Mouse (Mus musculus): ENCODE measurements around the gene Lyzl4. TPM values are rescaled to one million over a fixed set of nuclear protein-coding genes. Genes with fewer than 3 reads are reported as not detected.

Lyzl4 gene
- polyA plus RNA-seq, 1 experiment from 2014 or later, result not detected

DNA sequence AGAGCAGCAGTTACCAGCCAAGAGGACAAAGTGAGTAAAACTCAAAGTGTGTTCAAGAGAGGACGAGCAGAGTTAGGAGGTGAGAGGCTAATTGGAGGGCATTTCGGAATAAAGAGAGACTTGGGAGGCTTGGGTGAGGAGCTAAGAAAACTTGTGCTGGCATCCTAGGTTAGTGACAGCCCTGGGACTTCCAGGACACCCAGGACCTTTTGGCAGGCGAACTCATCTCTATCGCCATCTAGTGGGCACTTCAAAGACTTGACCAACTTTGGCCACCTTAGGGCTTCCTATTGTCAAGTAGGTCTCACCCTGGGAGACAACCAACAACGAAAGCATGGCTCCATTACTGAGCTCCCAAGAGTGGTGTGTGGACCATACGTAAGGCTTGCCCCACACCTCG is 29.4 kb upstream of the Lyzl4 start:
- no peak overlapping the region for H3K4me3 ChIP-seq
- 20% methylated on average over 7 of the region's 7 CpGs for WGBS
- H3K9ac ChIP-seq, result no peak overlapping the region
- peaks cover 30% of the 10 kb centered on the region for H3K27me3 ChIP-seq
- no peak overlapping the region for H3K27ac ChIP-seq
- H3K4me1 ChIP-seq, result peaks cover 37% of the 10 kb centered on the region
- ATAC-seq, result no peak; the same call in 1 of the 2 replicates
- no peaks in the 10 kb centered on the region for H3K9me3 ChIP-seq (replicated peaks)
- no peaks in the 10 kb centered on the region for H3K36me3 ChIP-seq (ENCODE audit: poor library complexity, severe bottlenecking)
- H3K4me2 ChIP-seq, result no peak overlapping the region

DNA sequence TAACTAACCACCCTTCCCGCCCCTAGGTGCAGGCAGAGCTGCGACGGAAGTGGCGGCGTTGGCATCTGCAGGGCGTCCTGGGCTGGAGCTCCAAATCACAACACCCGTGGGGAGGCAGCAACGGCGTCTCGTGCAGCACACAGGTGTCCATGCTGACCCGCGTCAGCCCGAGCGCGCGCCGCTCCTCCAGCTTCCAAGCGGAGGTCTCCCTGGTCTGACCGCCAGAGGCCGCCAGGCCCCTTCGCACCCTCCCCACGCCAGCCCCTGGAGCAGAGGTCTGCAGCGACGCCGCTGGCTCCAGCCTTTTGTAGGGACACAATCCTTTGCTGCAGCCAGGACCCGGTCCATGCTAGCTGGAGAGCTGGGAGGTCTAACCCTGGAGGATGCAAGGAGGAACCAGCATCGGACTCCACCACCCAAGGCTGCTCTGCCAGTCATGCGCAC is 27.5 kb upstream of the Lyzl4 start:
- peak; percentile 9; the same call in 1 of the 2 replicates for ATAC-seq
- Histone ChIP-seq H3K27ac (no peak overlapping the region), H3K9me3 (replicated peaks) (no peaks in the 10 kb centered on the region), H3K36me3 (ENCODE audit: poor library complexity, severe bottlenecking) (no peaks in the 10 kb centered on the region), H3K27me3 (peaks cover 34% of the 10 kb centered on the region), H3K4me1 (peaks cover 41% of the 10 kb centered on the region), H3K4me3 (peak overlapping the region; percentile 37), H3K4me2 (peak overlapping the region; percentile 59), H3K9ac (peak overlapping the region; percentile 59)
- WGBS, result under 1% methylated on average over 28 of the region's 28 CpGs

DNA sequence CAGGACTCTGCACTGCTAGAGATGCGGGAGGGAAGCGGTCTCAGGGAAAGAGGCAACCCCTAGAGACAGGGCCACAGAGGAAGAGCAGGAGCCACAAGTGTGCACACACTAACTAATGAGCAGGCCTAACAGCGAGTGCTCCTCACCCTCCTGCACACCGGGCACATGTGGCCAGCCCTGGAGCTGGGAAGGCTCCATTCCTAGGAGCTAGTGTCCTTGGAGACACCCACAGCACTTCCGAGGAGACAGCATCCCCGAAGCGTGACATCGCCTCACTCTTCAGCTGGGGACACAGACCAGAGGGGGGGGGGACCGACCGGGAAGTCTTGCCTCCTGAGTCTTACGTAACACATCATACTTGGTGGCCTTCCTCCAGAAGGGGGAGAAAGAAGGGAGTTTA is 25.9 kb upstream of the Lyzl4 start:
- peaks cover 38% of the 10 kb centered on the region for H3K27me3 ChIP-seq
- H3K9me3 ChIP-seq (replicated peaks), result no peaks in the 10 kb centered on the region
- no peaks in the 10 kb centered on the region for H3K36me3 ChIP-seq (ENCODE audit: poor library complexity, severe bottlenecking)
- peak; percentile 17; the same call in 1 of the 2 replicates for ATAC-seq
- no peak overlapping the region for H3K9ac ChIP-seq
- H3K4me1 ChIP-seq, result peaks cover 41% of the 10 kb centered on the region
- no peak overlapping the region for H3K4me2 ChIP-seq
- H3K27ac ChIP-seq, result peak overlapping the region; percentile 88
- 76% methylated on average over 11 of the region's 11 CpGs for WGBS
- no peak overlapping the region for H3K4me3 ChIP-seq

DNA sequence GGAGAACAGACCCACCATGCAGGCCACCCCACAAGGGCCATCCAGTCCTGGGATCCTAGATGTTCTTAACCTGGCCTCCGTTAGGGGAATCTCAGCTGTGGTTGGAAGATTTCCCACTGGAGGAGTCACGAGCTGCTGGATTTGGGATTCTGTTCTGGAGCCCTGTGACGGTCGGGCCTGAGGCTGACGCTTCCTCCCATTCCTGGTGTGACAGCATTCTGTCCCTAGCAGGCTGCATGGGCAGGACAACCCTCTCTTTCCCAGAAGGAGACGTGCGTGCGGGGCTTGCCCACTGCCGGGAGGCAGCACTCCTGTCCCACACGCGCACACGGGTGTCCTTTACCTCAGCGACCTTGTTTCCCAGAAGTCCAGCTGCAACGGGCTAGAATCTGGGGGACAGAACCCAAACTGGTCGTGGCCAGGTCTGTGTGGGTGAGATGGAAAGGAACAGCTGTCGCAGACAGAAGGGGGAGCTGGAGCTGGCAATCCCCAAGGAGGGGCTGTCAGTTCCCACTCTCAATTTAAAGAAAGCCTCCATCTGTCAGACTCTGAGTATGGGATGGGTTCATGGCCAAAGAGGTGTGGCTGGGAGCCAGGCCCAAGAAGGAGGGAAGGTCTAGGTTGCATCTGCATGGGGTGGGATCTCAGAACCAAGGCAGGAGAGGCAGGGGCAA is 25.2 kb upstream of the Lyzl4 start:
- Histone ChIP-seq H3K36me3 (ENCODE audit: poor library complexity, severe bottlenecking) (no peaks in the 10 kb centered on the region), H3K4me2 (no peak overlapping the region; the same call in 1 of the 2 replicates), H3K27me3 (peaks cover 38% of the 10 kb centered on the region), H3K27ac (peak overlapping the region; percentile 88), H3K4me3 (no peak overlapping the region), H3K4me1 (peaks cover 41% of the 10 kb centered on the region), H3K9ac (no peak overlapping the region), H3K9me3 (replicated peaks) (no peaks in the 10 kb centered on the region)
- WGBS, result 75% methylated on average over 16 of the region's 16 CpGs
- ATAC-seq, result peak; percentile 73

DNA sequence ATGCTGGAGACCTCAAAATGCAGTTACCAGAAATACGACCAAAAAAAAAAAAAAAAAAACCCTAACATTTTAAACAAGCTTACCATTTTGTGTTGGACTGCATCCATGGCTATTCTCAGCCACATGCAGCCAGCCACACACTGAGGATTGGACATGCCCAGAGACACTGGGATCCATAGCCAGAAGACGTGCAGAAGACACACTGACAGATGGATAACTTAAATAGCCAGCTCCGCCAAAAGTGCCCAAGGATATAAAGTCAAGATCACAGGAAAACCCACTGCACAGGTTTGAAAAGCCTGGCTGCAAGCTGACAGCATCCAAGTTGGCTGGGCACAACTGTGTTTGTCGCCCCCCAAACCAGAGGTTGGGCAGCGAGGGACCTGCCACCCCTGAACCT is 22.2 kb upstream of the Lyzl4 start:
- H3K4me2 ChIP-seq, result no peak overlapping the region
- H3K27ac ChIP-seq, result no peak overlapping the region
- H3K4me1 ChIP-seq, result peaks cover 26% of the 10 kb centered on the region
- H3K36me3 ChIP-seq (ENCODE audit: poor library complexity, severe bottlenecking), result no peaks in the 10 kb centered on the region
- WGBS, result 84% methylated on average over 5 of the region's 5 CpGs
- H3K27me3 ChIP-seq, result peaks cover 19% of the 10 kb centered on the region
- no peak overlapping the region for H3K4me3 ChIP-seq
- no peak overlapping the region for H3K9ac ChIP-seq
- no peak for ATAC-seq
- no peaks in the 10 kb centered on the region for H3K9me3 ChIP-seq (replicated peaks)

DNA sequence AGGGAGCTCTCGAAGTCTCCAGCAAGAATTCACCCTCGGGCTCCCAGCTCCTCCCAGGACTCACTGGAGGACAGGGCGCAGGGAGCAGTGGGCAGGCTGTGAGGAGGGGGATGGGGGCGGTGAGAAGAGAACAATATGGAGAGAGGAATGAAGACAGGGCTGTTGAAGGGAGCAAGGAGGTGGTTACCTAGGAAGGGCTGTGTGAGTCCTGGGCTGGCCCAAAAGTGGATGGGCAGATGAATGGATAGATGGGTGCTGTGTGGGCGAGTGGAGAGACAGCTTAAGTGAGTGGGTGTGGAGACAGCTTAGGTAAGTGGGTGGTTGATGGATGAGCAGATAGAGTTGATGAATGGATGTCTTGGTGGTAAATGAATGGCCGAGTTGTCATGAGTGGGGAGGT is 21.6 kb upstream of the Lyzl4 start:
- 84% methylated on average over 6 of the region's 6 CpGs for WGBS
- H3K27me3 ChIP-seq, result peaks cover 13% of the 10 kb centered on the region

DNA sequence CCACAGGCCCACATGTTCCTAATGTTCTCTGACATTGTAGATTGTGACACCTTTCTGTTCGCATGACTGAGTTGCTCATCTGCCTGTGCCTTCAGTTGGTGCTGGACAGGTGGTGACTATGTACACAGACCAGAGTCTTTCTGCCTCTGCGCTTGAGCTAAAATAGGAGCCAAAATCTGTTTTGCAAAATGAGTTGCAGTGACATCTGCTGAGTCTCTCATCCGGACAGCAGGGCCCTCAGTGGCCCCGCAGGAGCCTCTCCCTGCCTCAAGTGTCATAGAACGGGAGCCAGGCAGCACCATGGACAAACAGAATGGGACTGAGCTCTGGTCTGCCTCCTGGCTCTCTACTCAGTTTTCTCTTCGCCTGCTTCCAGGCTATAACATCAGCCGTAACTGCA is 17.9 kb upstream of the Lyzl4 start:
- no peak overlapping the region for H3K9ac ChIP-seq
- 78% methylated on average over 7 of the region's 7 CpGs for WGBS
- ATAC-seq, result no peak
- no peaks in the 10 kb centered on the region for H3K36me3 ChIP-seq (ENCODE audit: poor library complexity, severe bottlenecking)
- no peak overlapping the region for H3K27ac ChIP-seq
- H3K9me3 ChIP-seq (replicated peaks), result no peaks in the 10 kb centered on the region
- H3K4me1 ChIP-seq, result no peaks in the 10 kb centered on the region
- H3K4me2 ChIP-seq, result no peak overlapping the region
- 0 out of 2 replicates have a peak, but pooled peaks cover 3% of the 10 kb centered on the region for H3K27me3 ChIP-seq
- H3K4me3 ChIP-seq, result no peak overlapping the region

More for the DNA sequence above, 21.6 kb upstream of the Lyzl4 start:
- H3K36me3 ChIP-seq (ENCODE audit: poor library complexity, severe bottlenecking), result no peaks in the 10 kb centered on the region
- no peak overlapping the region for H3K4me2 ChIP-seq
- H3K9ac ChIP-seq, result no peak overlapping the region
- no peak for ATAC-seq
- H3K4me3 ChIP-seq, result no peak overlapping the region
- H3K4me1 ChIP-seq, result peaks cover 23% of the 10 kb centered on the region
- no peak overlapping the region for H3K27ac ChIP-seq
- H3K9me3 ChIP-seq (replicated peaks), result no peaks in the 10 kb centered on the region

DNA sequence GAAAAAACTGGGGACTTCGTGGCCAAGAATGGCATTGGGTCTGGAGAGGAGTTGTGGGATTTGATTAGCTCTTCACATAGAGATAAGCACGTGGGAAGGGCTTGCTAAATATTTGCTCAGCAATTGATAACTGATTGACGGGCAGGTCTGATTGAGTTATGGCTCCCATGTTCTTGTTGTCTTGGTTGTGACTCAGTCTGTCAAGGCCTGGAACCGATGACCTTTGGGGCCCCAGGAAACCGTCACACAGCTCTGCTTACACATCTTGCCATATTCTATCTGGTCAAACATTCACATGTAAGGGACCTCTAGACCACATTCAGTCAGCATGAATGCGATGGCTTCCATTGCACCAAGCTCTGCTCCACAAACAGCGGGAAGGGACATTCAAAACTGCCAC is 16.4 kb upstream of the Lyzl4 start:
- H3K9me3 ChIP-seq (replicated peaks), result no peaks in the 10 kb centered on the region
- WGBS, result 87% methylated on average over 7 of the region's 7 CpGs

DNA sequence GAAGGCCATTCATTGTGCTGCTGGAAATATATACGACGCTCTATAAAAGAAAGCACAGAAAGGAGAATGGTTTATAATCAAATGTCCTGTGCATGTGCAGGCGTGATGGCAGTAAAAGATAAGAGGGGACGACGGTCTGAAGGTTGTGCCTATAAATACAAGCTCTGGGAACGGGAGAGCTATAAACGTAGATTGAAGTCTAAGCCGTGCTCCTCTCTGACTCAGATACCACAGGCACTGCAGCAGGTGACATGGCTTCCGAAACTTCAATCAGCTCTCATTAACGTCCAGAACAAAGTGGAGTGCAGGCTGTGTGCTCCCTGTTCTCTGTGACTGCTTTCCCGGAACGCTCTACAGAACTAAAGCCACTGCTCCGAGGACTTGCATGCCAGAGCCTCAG is 15.2 kb upstream of the Lyzl4 start:
- no peaks in the 10 kb centered on the region for H3K36me3 ChIP-seq (ENCODE audit: poor library complexity, severe bottlenecking)
- no peak for ATAC-seq
- no peak overlapping the region for H3K4me3 ChIP-seq
- no peaks in the 10 kb centered on the region for H3K4me1 ChIP-seq
- no peaks in the 10 kb centered on the region for H3K9me3 ChIP-seq (replicated peaks)
- no peak overlapping the region for H3K27ac ChIP-seq
- no peak overlapping the region for H3K9ac ChIP-seq
- no peaks in the 10 kb centered on the region for H3K27me3 ChIP-seq
- 69% methylated on average over 13 of the region's 13 CpGs for WGBS
- no peak overlapping the region for H3K4me2 ChIP-seq

More for the DNA sequence above, 16.4 kb upstream of the Lyzl4 start:
- H3K4me3 ChIP-seq, result no peak overlapping the region
- no peak overlapping the region for H3K27ac ChIP-seq
- ATAC-seq, result no peak
- H3K4me2 ChIP-seq, result no peak overlapping the region
- H3K36me3 ChIP-seq (ENCODE audit: poor library complexity, severe bottlenecking), result no peaks in the 10 kb centered on the region
- H3K9ac ChIP-seq, result no peak overlapping the region
- 0 out of 2 replicates have a peak, but pooled peaks cover under 1% of the 10 kb centered on the region for H3K27me3 ChIP-seq
- no peaks in the 10 kb centered on the region for H3K4me1 ChIP-seq

DNA sequence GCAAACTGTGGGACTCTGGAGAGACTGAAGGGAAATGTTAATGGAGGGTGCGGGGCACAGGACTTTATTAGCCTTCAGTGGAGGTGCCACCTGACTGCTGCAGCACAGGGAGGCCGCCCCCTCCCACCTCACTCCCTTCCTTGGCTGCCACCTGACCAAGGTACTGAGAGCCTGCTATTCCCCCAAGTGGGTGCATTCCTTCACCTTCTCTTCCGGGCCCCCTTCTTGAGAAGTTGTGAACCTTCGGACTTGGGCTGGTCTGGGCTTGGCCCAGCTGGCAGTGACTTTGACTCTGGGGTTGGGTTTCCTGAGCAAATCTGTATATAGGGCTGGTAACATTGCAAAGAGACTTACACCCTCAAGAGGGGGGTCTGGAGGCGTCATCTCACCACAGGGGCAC is 14.4 kb upstream of the Lyzl4 start:
- 91% methylated on average over 5 of the region's 5 CpGs for WGBS

DNA sequence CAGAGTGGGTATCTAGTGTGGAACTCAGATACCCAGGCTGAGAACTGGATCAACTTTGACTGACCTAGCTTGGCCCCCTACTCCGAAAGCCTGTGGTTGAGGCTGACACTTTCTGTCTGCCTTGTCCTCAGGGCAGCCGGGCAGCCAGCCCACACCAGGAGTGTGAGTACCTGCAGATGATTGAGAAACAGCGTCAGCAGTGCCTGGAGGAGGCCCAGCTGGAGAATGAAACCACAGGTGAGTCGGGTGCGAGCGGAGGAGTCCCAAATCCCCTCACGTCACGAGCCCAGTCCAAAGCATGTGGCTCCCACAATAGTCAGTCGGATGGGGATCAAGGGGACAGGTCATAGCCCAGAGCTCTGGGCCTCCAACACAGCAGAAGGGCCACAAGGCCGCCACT is 11.8 kb upstream of the Lyzl4 start:
- WGBS, result 92% methylated on average over 10 of the region's 10 CpGs
- Histone ChIP-seq H3K4me3 (no peak overlapping the region), H3K27me3 (no peaks in the 10 kb centered on the region), H3K27ac (no peak overlapping the region), H3K9ac (no peak overlapping the region), H3K9me3 (replicated peaks) (no peaks in the 10 kb centered on the region), H3K4me1 (no peaks in the 10 kb centered on the region), H3K4me2 (no peak overlapping the region), H3K36me3 (ENCODE audit: poor library complexity, severe bottlenecking) (no peaks in the 10 kb centered on the region)
- ATAC-seq, result no peak

More for the DNA sequence above, 14.4 kb upstream of the Lyzl4 start:
- no peak overlapping the region for H3K4me2 ChIP-seq
- no peak for ATAC-seq
- no peaks in the 10 kb centered on the region for H3K9me3 ChIP-seq (replicated peaks)
- H3K36me3 ChIP-seq (ENCODE audit: poor library complexity, severe bottlenecking), result no peaks in the 10 kb centered on the region
- no peak overlapping the region for H3K4me3 ChIP-seq
- no peaks in the 10 kb centered on the region for H3K4me1 ChIP-seq
- H3K27ac ChIP-seq, result no peak overlapping the region
- H3K9ac ChIP-seq, result no peak overlapping the region
- H3K27me3 ChIP-seq, result no peaks in the 10 kb centered on the region

DNA sequence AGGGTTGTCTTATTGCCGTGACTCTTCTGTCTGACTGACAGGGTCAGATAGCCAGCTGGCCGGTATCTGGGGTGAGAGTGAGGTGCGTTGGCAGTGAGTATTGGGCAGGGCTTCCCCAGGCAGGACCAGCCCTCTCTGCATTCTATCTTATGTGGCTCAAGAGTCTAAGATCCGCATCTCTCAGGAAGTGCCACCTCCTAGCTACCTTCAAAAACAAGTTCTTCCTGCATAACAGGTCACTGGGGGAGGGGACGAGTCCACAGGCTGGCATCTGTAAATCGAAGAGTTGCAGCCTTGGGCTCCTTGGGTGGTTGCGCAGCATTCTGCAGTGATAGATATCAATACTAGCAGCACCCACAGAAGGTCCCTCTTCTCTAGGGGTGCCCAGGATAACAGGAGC is 5.1 kb upstream of the Lyzl4 start:
- Histone ChIP-seq H3K27me3 (peaks cover 44% of the 10 kb centered on the region), H3K9ac (no peak overlapping the region), H3K27ac (no peak overlapping the region), H3K4me3 (no peak overlapping the region), H3K9me3 (replicated peaks) (no peaks in the 10 kb centered on the region), H3K36me3 (ENCODE audit: poor library complexity, severe bottlenecking) (no peaks in the 10 kb centered on the region), H3K4me2 (no peak overlapping the region), H3K4me1 (peaks cover 15% of the 10 kb centered on the region)
- 85% methylated on average over 7 of the region's 7 CpGs for WGBS
- ATAC-seq, result no peak

DNA sequence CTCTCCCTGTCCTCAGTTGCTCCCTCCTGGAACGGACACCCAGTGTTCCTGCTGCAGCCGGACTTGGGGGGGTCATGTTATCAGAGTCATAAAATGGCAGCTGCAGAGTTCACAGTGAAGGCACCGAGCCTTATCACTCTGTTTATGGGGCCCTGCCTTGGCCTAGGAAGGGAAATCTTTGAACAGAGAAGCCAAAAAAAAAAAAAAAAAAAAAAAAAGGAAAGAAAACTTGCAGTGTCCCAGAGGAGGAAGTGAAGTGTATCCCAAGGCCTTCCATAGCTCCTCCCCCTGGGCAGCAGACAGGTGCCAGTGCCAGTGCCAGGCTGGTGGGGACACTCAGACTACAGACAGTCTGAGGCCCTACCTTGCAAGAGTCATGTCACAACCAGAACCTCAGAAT is 3.0 kb upstream of the Lyzl4 start:
- WGBS, result 76% methylated on average over 3 of the region's 3 CpGs
- Histone ChIP-seq H3K36me3 (ENCODE audit: poor library complexity, severe bottlenecking) (no peaks in the 10 kb centered on the region), H3K27me3 (peaks cover 65% of the 10 kb centered on the region), H3K4me2 (no peak overlapping the region), H3K27ac (no peak overlapping the region), H3K4me1 (peaks cover 24% of the 10 kb centered on the region), H3K9me3 (replicated peaks) (no peaks in the 10 kb centered on the region), H3K9ac (no peak overlapping the region), H3K4me3 (no peak overlapping the region)
- ATAC-seq, result no peak

Data from forebrain, embryonic 13.5 days (tissue).